Mouse (Mus musculus): ENCODE results near the gene Mpc1. TPM values are rescaled to one million over a fixed set of nuclear protein-coding genes. Genes with fewer than 3 reads are reported as not detected.
A peak's percentile ranks its signal among the peaks of the same experiment; 100 is the strongest.

The Mpc1 gene
- polyA plus RNA-seq (2016; fragmentation: Nextera tagmentation; extraction: Ambion mirVana): 81.4 and 84.6 TPM in 2 replicates

DNA sequence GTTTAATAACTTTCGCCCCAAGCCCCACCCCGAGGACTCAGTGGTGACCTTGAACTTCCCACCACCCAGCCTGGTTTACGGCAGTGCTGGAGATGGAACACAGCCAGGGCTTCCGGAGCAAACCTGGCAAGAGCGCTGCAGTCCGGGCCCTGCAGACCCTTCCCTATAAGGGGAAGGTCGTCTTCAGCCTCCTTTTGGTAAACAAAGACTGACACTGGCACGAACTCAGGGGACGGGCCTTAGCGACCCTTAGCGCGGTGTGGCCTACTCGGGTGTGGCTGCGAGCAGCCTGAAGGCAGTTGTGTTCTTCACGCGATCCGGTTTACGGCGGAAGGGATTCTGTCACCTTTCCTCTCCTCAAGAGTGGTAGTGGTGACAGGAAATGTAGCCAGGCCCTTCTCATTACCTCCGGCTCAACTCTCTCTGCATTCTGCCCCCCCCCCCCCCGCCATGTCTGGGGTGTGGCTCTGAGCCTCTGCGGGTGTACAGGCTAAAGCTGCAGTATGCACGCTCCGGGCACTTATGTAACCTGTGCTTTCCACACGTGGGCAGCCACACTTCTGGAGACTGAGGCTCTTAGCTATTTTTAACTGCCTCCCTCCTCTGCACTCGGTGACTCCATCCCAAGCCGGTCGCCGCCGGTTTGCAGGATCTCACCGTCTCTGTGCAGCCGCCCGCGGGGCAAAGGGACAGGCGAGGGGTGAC lies at the start of gene Mpc1:
TSS of gene Mpc1 (plus strand) at position 84 of the 705 bp plus-strand sequence.
- H3K36me3 ChIP-seq: no peaks in the 10 kb centered on the region
- peaks cover 22% of the 10 kb centered on the region for H3K4me1 ChIP-seq
- no peaks in the 10 kb centered on the region for H3K9me3 ChIP-seq (replicated peaks)
- peak within 1 kb of the TSS; percentile 90 for H3K4me3 ChIP-seq
- H3K27me3 ChIP-seq (ENCODE audit: low read depth, poor library complexity, severe bottlenecking): peaks cover 21% of the 10 kb centered on the region
- no peak for DNase-seq (ENCODE audit: low spot score)
- WGBS: 2% methylated on average over 34 of the region's 35 CpGs
- H3K27ac ChIP-seq: peak within 1 kb of the TSS; percentile 95

DNA sequence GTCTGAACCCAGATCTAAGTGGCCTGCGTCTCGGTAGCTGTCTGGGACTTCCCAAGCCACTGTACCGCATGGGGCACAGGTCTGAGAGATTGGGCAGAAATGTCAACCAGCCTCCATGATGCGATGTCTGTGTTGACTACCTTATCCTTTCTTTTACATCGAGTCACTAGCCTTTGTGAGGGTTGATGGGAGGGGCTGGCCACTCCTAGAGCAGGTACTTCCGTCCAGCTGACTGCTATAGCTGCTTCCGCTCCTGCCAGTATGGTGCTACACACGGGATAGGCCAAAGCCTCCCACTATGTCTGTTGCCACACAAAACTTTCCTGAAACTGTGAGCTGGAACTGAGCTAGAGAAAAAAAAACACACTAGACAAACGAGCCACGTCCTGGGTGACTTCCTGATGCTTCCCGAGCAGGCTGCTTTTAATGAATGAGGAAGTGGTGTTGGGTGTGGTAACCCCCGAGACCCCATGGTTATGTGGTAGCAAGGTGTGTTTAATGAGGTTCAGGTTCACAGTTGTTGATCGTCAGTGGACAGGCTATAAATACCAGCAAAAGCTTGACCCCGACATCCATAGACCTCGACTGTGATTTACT lies 49.0 kb upstream of the Mpc1 start:
- WGBS: 67% methylated on average over 15 of the region's 15 CpGs
- no peaks in the 10 kb centered on the region for H3K9me3 ChIP-seq (replicated peaks)
- 0 out of 2 replicates have a peak, but pooled peaks cover under 1% of the 10 kb centered on the region for H3K27me3 ChIP-seq (ENCODE audit: low read depth, poor library complexity, severe bottlenecking)
- peaks cover 11% of the 10 kb centered on the region for H3K4me1 ChIP-seq
- no peaks in the 10 kb centered on the region for H3K36me3 ChIP-seq
- H3K27ac ChIP-seq: no peak overlapping the region
- DNase-seq (ENCODE audit: low spot score): no peak
- H3K4me3 ChIP-seq: no peak overlapping the region

DNA sequence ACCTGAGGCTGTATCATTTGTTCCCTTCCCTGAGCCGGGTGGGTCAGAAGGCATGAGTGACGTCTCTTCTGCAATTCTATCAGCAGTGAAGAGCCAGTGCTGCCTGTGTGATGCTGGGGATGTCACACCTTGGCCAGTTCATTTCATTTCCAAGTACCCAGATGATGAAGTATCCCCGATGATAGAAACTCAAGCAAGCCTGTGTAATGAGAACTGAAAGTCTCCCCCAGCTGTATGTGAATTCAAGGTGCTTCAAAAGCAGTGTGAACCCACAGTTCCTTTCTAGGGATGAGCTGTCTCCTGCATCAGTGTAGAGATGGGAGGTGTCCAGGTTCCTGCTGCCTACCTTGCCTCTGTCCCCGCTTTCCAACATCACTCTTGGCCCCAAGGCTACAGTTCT lies 48.2 kb upstream of the Mpc1 start:
- H3K27me3 ChIP-seq (ENCODE audit: low read depth, poor library complexity, severe bottlenecking): no peaks in the 10 kb centered on the region
- no peak overlapping the region for H3K4me3 ChIP-seq
- WGBS: 85% methylated on average over 4 of the region's 4 CpGs
- H3K27ac ChIP-seq: no peak overlapping the region
- peaks cover 11% of the 10 kb centered on the region for H3K4me1 ChIP-seq
- H3K36me3 ChIP-seq: no peaks in the 10 kb centered on the region
- no peak for DNase-seq (ENCODE audit: low spot score)
- H3K9me3 ChIP-seq (replicated peaks): no peaks in the 10 kb centered on the region

DNA sequence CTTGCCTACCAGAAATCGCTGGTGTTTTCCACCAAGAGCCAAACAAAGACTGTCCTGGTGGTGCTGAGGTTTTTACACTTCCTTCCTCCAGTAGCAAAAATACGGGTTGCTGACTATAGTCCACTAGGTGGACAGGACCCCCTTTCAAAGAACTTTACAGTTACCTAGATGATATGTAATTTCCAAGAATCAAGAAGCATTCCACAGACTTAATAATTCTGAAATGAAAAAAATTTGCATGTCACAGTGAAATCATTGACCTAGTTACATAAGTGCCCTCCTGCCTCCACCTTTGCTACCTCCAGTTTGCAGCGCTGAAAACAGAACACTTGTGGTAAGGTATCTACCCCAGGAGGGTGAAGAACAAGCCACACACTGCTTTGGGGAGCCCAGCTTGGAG lies 47.0 kb upstream of the Mpc1 start, which contains the start of gene Ccr6:
TSS of gene Ccr6 (plus strand) at position 301 of the 400 bp plus-strand sequence.
- no peak for DNase-seq (ENCODE audit: low spot score)
- Histone ChIP-seq H3K4me1 (peaks cover 14% of the 10 kb centered on the region), H3K27me3 (ENCODE audit: low read depth, poor library complexity, severe bottlenecking) (no peaks in the 10 kb centered on the region), H3K27ac (no peak within 1 kb of the TSS), H3K9me3 (replicated peaks) (no peaks in the 10 kb centered on the region), H3K4me3 (no peak within 1 kb of the TSS), H3K36me3 (no peaks in the 10 kb centered on the region)
- WGBS: 90% methylated on average over 3 of the region's 3 CpGs

DNA sequence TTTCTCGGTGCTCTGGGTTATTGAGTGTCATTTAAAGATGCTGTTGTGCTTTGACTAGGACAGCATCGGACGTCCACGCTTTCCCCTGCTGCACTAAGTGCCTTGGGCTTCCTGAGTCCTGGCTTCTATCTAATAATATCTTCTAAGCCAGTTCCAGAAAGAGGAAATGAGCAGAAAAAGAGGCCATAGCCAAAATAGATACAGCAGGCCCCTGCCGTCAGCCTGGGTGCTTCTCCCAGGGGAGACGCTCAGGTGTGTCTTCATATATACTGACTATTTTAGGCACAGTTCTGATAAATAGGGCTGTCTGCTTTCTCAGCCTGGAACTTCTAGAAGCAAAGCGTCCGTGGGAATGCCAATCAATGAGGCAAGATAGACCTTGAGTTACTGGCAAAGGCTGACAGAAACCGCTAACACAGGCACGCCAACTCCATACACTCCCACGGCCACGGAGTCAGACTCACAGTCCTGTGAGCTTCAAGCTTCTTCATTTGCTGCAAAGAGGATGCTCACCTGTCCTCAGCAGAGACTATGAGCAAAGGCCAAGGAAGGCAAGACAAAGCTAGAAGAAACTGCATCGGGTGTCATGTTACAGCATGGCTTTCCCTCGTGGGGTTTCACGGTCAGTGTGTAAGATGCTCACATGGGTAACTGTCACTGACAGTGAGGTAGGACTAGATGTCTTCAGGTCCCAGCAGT lies 44.5 kb upstream of the Mpc1 start:
- Histone ChIP-seq H3K27me3 (ENCODE audit: low read depth, poor library complexity, severe bottlenecking) (no peaks in the 10 kb centered on the region), H3K27ac (no peak overlapping the region), H3K4me3 (no peak overlapping the region), H3K9me3 (replicated peaks) (no peaks in the 10 kb centered on the region), H3K4me1 (peaks cover 17% of the 10 kb centered on the region), H3K36me3 (no peaks in the 10 kb centered on the region)
- 81% methylated on average over 15 of the region's 15 CpGs for WGBS
- DNase-seq (ENCODE audit: low spot score): no peak

DNA sequence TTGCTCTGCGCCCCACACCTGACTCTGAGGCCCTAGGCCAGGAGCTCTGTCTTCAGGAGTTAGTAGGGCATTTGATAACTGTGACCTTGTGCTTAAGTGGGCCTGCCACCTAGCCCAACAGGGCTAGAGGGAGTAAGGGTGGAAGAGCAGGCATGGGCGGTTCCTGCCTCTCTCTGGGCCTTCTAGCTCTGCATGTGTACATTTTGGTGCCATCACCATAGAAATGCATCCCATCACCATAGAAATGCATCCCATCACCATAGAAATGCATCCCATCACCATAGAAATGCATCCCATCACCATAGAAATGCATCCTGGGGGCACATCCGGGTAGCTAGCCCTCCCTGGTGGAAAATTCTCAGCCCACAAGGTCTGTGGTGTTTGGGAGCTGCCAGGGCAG lies 43.1 kb upstream of the Mpc1 start:
- Histone ChIP-seq H3K27ac (no peak overlapping the region), H3K36me3 (no peaks in the 10 kb centered on the region), H3K9me3 (replicated peaks) (no peaks in the 10 kb centered on the region), H3K27me3 (ENCODE audit: low read depth, poor library complexity, severe bottlenecking) (no peaks in the 10 kb centered on the region), H3K4me3 (no peak overlapping the region), H3K4me1 (0 out of 2 replicates have a peak, but pooled peaks cover 6% of the 10 kb centered on the region)
- WGBS: 84% methylated on average over 3 of the region's 3 CpGs
- DNase-seq (ENCODE audit: low spot score): no peak

DNA sequence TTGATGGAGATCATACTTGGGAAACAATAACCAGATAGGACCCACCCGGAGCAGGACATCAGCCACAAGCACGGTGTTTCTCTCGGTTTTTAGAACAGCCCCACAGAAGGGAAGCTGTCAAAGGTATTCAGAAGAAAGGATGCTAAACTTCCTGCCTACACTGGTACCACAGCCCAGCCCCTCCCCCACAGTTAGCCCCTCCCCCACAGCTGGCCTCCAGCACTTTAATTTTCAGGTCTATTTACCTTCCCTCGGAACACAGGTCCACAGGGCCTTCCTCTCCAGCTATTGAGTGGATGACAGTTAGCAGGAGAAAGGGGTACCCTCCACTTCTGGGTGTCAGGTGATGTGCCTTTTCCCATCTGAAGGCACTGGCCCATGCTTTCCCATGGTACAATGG lies 42.2 kb upstream of the Mpc1 start:
- DNase-seq (ENCODE audit: low spot score): no peak
- Histone ChIP-seq H3K36me3 (no peaks in the 10 kb centered on the region), H3K27me3 (ENCODE audit: low read depth, poor library complexity, severe bottlenecking) (no peaks in the 10 kb centered on the region), H3K27ac (no peak overlapping the region), H3K4me3 (no peak overlapping the region), H3K4me1 (0 out of 2 replicates have a peak, but pooled peaks cover 6% of the 10 kb centered on the region), H3K9me3 (replicated peaks) (no peaks in the 10 kb centered on the region)
- WGBS: 74% methylated on average over 4 of the region's 4 CpGs

DNA sequence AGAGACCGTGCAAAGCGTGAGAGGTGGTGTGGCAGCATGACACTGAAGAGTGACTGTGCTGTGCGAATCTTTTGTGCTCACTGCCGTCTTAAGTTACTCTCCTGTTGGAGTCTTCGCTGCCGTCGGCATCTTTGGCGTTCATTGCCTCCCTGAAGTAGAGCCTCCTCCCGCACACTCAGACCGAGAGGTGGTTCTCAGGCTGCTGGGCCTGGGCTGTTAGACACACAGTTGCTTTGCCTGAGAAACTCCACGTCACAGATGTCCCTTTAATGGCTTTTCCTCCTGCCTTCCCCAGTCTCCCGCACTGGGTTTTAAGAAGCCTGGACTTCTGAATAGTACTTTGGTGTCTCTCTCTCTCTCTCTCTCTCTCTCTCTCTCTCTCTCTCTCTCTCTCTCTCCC lies 41.1 kb upstream of the Mpc1 start:
- H3K9me3 ChIP-seq (replicated peaks): no peaks in the 10 kb centered on the region

DNA sequence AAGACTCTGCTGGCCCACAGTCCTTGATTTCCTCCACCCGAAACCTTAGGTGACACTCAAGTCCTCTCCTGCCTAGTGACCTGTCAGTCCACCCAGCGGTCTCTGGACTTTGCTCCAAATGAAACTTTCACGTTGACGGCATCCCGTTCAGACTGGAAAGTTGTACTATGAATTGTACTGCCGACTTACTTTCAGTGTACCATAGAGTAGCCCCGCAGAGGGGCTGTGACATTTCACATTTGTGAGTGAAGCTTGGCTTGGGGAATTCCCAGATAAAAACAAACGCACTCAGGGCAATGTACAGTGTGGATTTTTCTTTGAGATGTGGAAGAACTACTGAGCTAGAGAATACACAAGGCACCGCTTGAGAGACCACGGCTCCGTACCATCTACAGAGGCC lies 40.5 kb upstream of the Mpc1 start:
- Histone ChIP-seq H3K4me3 (no peak overlapping the region), H3K27ac (no peak overlapping the region), H3K27me3 (ENCODE audit: low read depth, poor library complexity, severe bottlenecking) (no peaks in the 10 kb centered on the region), H3K36me3 (no peaks in the 10 kb centered on the region), H3K9me3 (replicated peaks) (no peaks in the 10 kb centered on the region), H3K4me1 (0 out of 2 replicates have a peak, but pooled peaks cover 6% of the 10 kb centered on the region)
- WGBS: 92% methylated on average over 11 of the region's 11 CpGs
- no peak for DNase-seq (ENCODE audit: low spot score)

More for the DNA sequence above, 41.1 kb upstream of the Mpc1 start:
- H3K4me3 ChIP-seq: no peak overlapping the region
- no peaks in the 10 kb centered on the region for H3K36me3 ChIP-seq
- no peak for DNase-seq (ENCODE audit: low spot score)
- H3K27ac ChIP-seq: no peak overlapping the region
- H3K27me3 ChIP-seq (ENCODE audit: low read depth, poor library complexity, severe bottlenecking): no peaks in the 10 kb centered on the region
- 0 out of 2 replicates have a peak, but pooled peaks cover 6% of the 10 kb centered on the region for H3K4me1 ChIP-seq
- WGBS: 83% methylated on average over 12 of the region's 12 CpGs

DNA sequence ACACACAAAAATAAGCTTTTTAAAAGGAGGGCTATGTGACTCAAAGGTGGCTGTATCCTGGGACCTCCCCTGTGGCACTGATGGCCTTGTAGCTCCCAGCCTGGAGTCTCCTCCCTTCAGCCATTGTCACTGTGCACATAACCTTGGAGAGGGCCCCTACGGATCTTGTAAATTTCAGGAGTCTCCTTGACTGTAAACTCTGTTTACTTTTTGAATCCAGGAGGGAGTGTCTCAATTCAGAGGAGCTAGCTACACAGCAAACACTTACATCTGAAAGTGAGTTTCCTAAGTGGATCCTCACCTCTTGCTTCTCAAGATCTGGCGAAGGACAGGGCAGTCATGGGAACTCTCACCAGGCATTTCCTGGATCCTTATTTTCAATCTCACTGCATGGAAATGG lies 38.6 kb upstream of the Mpc1 start:
- no peak overlapping the region for H3K4me3 ChIP-seq
- WGBS: 81% methylated on average over 2 of the region's 2 CpGs

DNA sequence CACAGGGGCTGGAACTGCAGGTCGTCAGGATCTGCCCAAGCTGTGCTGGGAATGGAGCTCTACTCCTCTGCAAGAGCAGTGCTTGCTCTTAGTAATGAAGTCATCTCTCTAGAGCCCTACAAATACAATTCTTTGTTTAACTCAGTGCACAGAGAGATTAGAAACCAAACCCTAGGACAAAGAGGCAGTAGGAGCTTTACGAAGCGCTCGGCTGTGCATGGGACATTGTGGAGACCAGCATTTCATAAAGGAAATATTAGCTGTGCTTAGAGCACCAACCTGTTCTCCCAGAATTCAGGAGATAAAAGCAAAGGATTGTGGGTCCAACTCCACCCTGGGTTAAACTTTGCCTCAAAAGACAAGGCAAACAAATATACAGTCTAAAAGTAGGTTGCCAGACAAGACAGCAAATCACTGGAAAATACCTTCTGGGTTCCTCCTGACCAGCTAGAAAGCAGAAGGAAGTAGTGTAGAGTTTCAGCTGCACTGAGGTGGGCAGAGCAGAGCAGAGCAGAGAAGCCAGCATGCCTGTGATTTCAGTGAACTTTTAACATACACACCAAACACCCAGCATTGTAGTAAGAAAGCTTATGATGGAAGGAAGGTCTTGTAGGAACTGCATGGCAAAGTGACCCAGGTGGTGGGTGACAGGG lies 36.5 kb upstream of the Mpc1 start:
- H3K9me3 ChIP-seq (replicated peaks): no peaks in the 10 kb centered on the region
- H3K27ac ChIP-seq: no peak overlapping the region
- H3K36me3 ChIP-seq: no peaks in the 10 kb centered on the region
- no peaks in the 10 kb centered on the region for H3K27me3 ChIP-seq (ENCODE audit: low read depth, poor library complexity, severe bottlenecking)
- no peak for DNase-seq (ENCODE audit: low spot score)
- 89% methylated on average over 4 of the region's 4 CpGs for WGBS
- H3K4me3 ChIP-seq: no peak overlapping the region
- no peaks in the 10 kb centered on the region for H3K4me1 ChIP-seq

More for the DNA sequence above, 38.6 kb upstream of the Mpc1 start:
- H3K9me3 ChIP-seq (replicated peaks): no peaks in the 10 kb centered on the region
- DNase-seq (ENCODE audit: low spot score): no peak
- H3K36me3 ChIP-seq: no peaks in the 10 kb centered on the region
- H3K4me1 ChIP-seq: 0 out of 2 replicates have a peak, but pooled peaks cover 6% of the 10 kb centered on the region
- no peaks in the 10 kb centered on the region for H3K27me3 ChIP-seq (ENCODE audit: low read depth, poor library complexity, severe bottlenecking)
- no peak overlapping the region for H3K27ac ChIP-seq

DNA sequence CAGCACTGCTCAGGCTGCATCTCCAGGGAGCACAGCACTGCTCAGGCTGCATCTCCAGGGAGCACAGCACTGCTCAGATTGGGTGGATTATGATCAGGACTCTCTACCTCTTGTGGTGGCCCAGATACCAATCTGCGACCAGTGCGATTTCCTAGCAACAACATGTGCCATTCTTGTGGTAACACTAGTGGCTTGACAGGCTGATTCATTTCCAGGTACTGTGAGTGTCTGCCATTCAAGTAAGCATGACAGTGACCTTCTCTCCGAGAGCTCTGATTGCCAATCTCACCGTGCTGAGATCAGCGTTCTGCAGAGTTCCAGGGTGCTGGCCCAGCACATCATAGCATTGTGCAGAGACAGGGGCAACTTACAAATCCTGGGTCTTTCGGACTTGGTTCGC lies 31.0 kb upstream of the Mpc1 start:
- no peaks in the 10 kb centered on the region for H3K36me3 ChIP-seq
- no peaks in the 10 kb centered on the region for H3K9me3 ChIP-seq (replicated peaks)
- DNase-seq (ENCODE audit: low spot score): no peak
- no peak overlapping the region for H3K4me3 ChIP-seq
- WGBS: 90% methylated on average over 7 of the region's 7 CpGs
- H3K27me3 ChIP-seq (ENCODE audit: low read depth, poor library complexity, severe bottlenecking): no peaks in the 10 kb centered on the region
- no peaks in the 10 kb centered on the region for H3K4me1 ChIP-seq
- no peak overlapping the region for H3K27ac ChIP-seq

DNA sequence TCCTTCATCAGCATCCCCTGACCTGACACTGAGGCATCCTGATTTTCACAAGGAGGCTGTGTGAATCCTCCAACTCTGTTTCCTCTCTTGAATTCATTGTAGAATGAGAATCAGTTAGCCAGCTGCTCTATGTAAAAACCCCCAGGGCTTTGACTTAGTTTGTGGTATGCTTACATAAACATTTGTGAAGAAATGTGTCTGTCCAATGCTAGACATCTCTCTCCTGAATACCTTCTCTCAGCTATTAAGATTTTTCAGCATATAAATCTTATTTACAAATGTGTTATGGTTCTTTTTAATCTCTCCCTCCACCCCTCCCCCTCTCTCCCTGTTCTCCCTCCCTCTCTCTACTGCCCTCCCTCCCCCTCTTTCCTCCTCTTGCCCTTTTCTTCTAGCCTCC lies 28.4 kb upstream of the Mpc1 start:
- Histone ChIP-seq H3K27me3 (ENCODE audit: low read depth, poor library complexity, severe bottlenecking) (no peaks in the 10 kb centered on the region), H3K9me3 (replicated peaks) (no peaks in the 10 kb centered on the region), H3K4me1 (no peaks in the 10 kb centered on the region), H3K36me3 (no peaks in the 10 kb centered on the region), H3K27ac (no peak overlapping the region), H3K4me3 (no peak overlapping the region)
- no peak for DNase-seq (ENCODE audit: low spot score)

All from limb, embryonic 10.5 days (tissue).